Mouse (Mus musculus) MEL (cell line): ENCODE data around the gene Med16. TPM values are rescaled to one million over a fixed set of nuclear protein-coding genes. Genes with fewer than 3 reads are reported as not detected.

Experiments
- DNase-seq: peaks from one replicate; pipeline ENCODE4 v3.0.0; 2011; ENCODE audit warnings: low read depth, low spot score
- H3K27ac ChIP-seq: 2 replicates; pipeline ENCODE4 v1.5.1; 2012; ENCODE audit warnings: low read depth, mild to moderate bottlenecking, control low read depth, low read length, moderate library complexity; ENCODE audit not compliant: control insufficient read depth
- H3K27me3 ChIP-seq, 2 experiments: fragments of 150-350 bp in 1 of 2; sonication (generic) in 1 of 2; 2 replicates each; pipeline ENCODE4 v1.6.1; 2012; ENCODE audit warnings: low read length in 2 of 2, mild to moderate bottlenecking in 2 of 2, improper control_type of control experiment in 1 of 2, moderate library complexity in 1 of 2; ENCODE audit not compliant: insufficient read depth in 2 of 2, control insufficient read depth in 1 of 2
- H3K36me3 ChIP-seq, 2 experiments: 2 replicates each; pipeline ENCODE4 v1.6.1; 2012 to 2014; ENCODE audit warnings: low read length in 2 of 2, improper control_type of control experiment in 1 of 2, inconsistent platforms in 1 of 2, mild to moderate bottlenecking in 1 of 2; ENCODE audit not compliant: insufficient read depth in 2 of 2, control insufficient read depth in 1 of 2
- H3K4me1 ChIP-seq, 2 experiments: fragments of 150-350 bp in 1 of 2; sonication (generic) in 1 of 2; 2 replicates each; pipeline ENCODE4 v1.6.1; 2012; ENCODE audit warnings: low read length in 2 of 2, improper control_type of control experiment in 1 of 2, mild to moderate bottlenecking in 1 of 2; ENCODE audit not compliant: insufficient read depth in 2 of 2, control insufficient read depth in 1 of 2
- H3K4me3 ChIP-seq, 2 experiments: fragments of 150-350 bp in 1 of 2; sonication (generic) in 1 of 2; 2 replicates each; pipeline ENCODE4 v1.5.1; 2012; ENCODE audit warnings: low read depth in 2 of 2, low read length in 2 of 2, mild to moderate bottlenecking in 2 of 2, moderate library complexity in 2 of 2, control low read depth in 1 of 2, improper control_type of control experiment in 1 of 2; ENCODE audit not compliant: control insufficient read depth in 1 of 2, insufficient read depth in 1 of 2
- H3K79me2 ChIP-seq: 2 replicates; pipeline ENCODE4 v1.6.1; 2012; ENCODE audit warnings: mild to moderate bottlenecking, low read length, moderate library complexity; ENCODE audit not compliant: control insufficient read depth, poor library complexity, insufficient read depth
- H3K9ac ChIP-seq: 2 replicates; pipeline ENCODE4 v1.6.1; 2012; ENCODE audit warnings: low read depth, mild to moderate bottlenecking, control low read depth, low read length, moderate library complexity; ENCODE audit not compliant: control insufficient read depth, poor library complexity, severe bottlenecking
- H3K9me3 ChIP-seq: fragments of 150-350 bp; sonication (generic); replicated peaks from 2 replicates; pipeline ENCODE4 v1.6.1; 2012; ENCODE audit warnings: mild to moderate bottlenecking, low read length, improper control_type of control experiment, moderate library complexity; ENCODE audit not compliant: insufficient read depth
- BHLHE40 ChIP-seq: IDR thresholded peaks from 2 replicates; pipeline ENCODE4 v1.6.1; 2012; ENCODE audit warnings: low read depth, mild to moderate bottlenecking, inconsistent platforms, low read length, improper control_type of control experiment, borderline replicate concordance
- CHD2 ChIP-seq: IDR thresholded peaks from 2 replicates; pipeline ENCODE4 v1.6.1; 2011; ENCODE audit warnings: low read length, improper control_type of control experiment
- JUND ChIP-seq: IDR thresholded peaks from 2 replicates; pipeline ENCODE4 v1.6.1; 2011; ENCODE audit warnings: low read depth, mild to moderate bottlenecking, improper control_type of control experiment, low read length
- MEF2A ChIP-seq: IDR thresholded peaks from 2 replicates; pipeline ENCODE4 v1.6.1; 2014; ENCODE audit warnings: low read depth, mild to moderate bottlenecking, inconsistent platforms, low read length, improper control_type of control experiment; ENCODE audit not compliant: poor library complexity, insufficient replicate concordance, severe bottlenecking; ENCODE audit errors: extremely low read depth
- MXI1 ChIP-seq: IDR thresholded peaks from 2 replicates; pipeline ENCODE4 v1.6.1; 2011; ENCODE audit warnings: mild to moderate bottlenecking, low read depth, low read length, improper control_type of control experiment
- MYB ChIP-seq: IDR thresholded peaks from 2 replicates; pipeline ENCODE4 v1.6.1; 2011; ENCODE audit warnings: mild to moderate bottlenecking, low read depth, low read length, improper control_type of control experiment
- NELFE ChIP-seq: IDR thresholded peaks from 2 replicates; pipeline ENCODE4 v1.6.1; 2011; ENCODE audit warnings: low read depth, low read length, improper control_type of control experiment
- NRF1 ChIP-seq: IDR thresholded peaks from 2 replicates; pipeline ENCODE4 v1.6.1; 2014; ENCODE audit warnings: low read depth, mild to moderate bottlenecking, inconsistent platforms, low read length, improper control_type of control experiment, moderate library complexity; ENCODE audit not compliant: poor library complexity, insufficient read depth, severe bottlenecking
- POLR2A ChIP-seq, 2 experiments: IDR thresholded peaks; 2 replicates each; pipeline ENCODE4 v1.6.1; 2011 to 2012; ENCODE audit warnings: low read length in 2 of 2, mild to moderate bottlenecking in 2 of 2, control low read depth in 1 of 2, improper control_type of control experiment in 1 of 2, low read depth in 1 of 2, moderate library complexity in 1 of 2; ENCODE audit not compliant: control insufficient read depth in 1 of 2, insufficient read depth in 1 of 2, poor library complexity in 1 of 2
- POLR2AphosphoS2 ChIP-seq: IDR thresholded peaks from 2 replicates; pipeline ENCODE4 v1.6.1; 2011; ENCODE audit warnings: low read length, improper control_type of control experiment
- RCOR1 ChIP-seq: IDR thresholded peaks from 2 replicates; pipeline ENCODE4 v1.6.1; 2012; ENCODE audit warnings: low read depth, mild to moderate bottlenecking, inconsistent platforms, low read length, improper control_type of control experiment
- SMC3 ChIP-seq: IDR thresholded peaks from 2 replicates; pipeline ENCODE4 v1.6.1; 2011; ENCODE audit warnings: low read depth, low read length, improper control_type of control experiment
- TAL1 ChIP-seq: IDR thresholded peaks from 2 replicates; pipeline ENCODE4 v1.6.1; 2012; ENCODE audit warnings: mild to moderate bottlenecking, inconsistent platforms, low read length, moderate library complexity, mixed read lengths
- TBP ChIP-seq: IDR thresholded peaks from 2 replicates; pipeline ENCODE4 v1.8.0; 2011; ENCODE audit warnings: low read depth, low read length, improper control_type of control experiment
- ZKSCAN1 ChIP-seq: IDR thresholded peaks from 2 replicates; pipeline ENCODE4 v1.6.1; 2012; ENCODE audit warnings: low read depth, mild to moderate bottlenecking, inconsistent platforms, low read length, improper control_type of control experiment, moderate library complexity
- ZMIZ1 ChIP-seq: IDR thresholded peaks from 2 replicates; pipeline ENCODE4 v1.6.1; 2012; ENCODE audit warnings: low read depth, mild to moderate bottlenecking, inconsistent platforms, low read length, improper control_type of control experiment, moderate library complexity
- ZNF384 ChIP-seq: IDR thresholded peaks from 2 replicates; pipeline ENCODE4 v1.6.1; 2012; ENCODE audit warnings: low read depth, mild to moderate bottlenecking, inconsistent platforms, low read length, improper control_type of control experiment
- polyA plus RNA-seq, 2 experiments: library from polyadenylated mRNA; stranded (reverse) in 1 of 2; unstranded in 1 of 2; fragments of >175 nt in 1 of 2; fragments of >200 nt in 1 of 2; gene quantifications; 2 replicates each; pipeline versions ENCODE4 v1.2.1 to v1.2.4; 2012; ENCODE audit warnings: low replicate concordance in 2 of 2, low read depth in 1 of 2; ENCODE audit not compliant: insufficient read length in 2 of 2, insufficient read depth in 1 of 2, missing spikeins in 1 of 2
- total RNA-seq: library from RNA; depleted of rRNA; stranded (reverse); fragments of 300-350 nt; gene quantifications from 2 replicates; pipeline ENCODE4 v1.2.3, GENCODE M21; 2012

Gene Med16
- total and polyA plus RNA-seq, 3 experiments, result 17.3 to 41.2 TPM; not detected in 1

DNA sequence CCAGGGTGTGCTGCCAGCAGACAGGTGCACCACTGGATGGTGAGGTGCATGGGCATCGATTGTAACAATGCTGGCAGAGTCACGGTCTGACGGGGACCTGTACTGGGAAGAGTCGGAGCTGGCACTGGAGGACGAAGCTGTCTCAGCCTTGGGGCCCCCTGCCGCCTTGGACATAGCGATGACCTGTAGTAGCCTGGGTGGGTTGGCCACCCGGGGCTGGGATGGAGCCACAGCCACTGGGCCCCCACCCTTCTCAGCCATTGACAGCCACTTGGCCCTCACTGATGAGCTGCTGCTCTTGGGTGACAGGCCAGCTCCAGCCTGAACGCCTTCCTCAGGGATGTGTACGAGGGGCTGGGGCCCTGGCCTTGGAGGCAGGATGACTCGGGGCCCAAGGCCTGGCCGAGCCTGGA lies 43.5 kb downstream of the Med16 start:
- Histone ChIP-seq H3K9ac (no peak overlapping the region), H3K27ac (no peak overlapping the region), H3K79me2 (no peaks in the 10 kb centered on the region; the same call in 1 of the 2 replicates), H3K4me3 (no peak overlapping the region), H3K27me3 (no peaks in the 10 kb centered on the region), H3K36me3 (peaks cover 0 to 12% of the 10 kb centered on the region in 2 experiments; a peak in 2 of 4 replicates), H3K4me1 (no peaks in the 10 kb centered on the region), H3K9me3 (no peaks in the 10 kb centered on the region)
- no peak for DNase-seq
- TF ChIP-seq ZKSCAN1, result no peak
- peak; percentile 98 for TF ChIP-seq POLR2AphosphoS2

- H3K4me1 ChIP-seq, result no peaks in the 10 kb centered on the region
- TF ChIP-seq BHLHE40 (no peak), TAL1 (no peak), ZNF384 (no peak), MEF2A (no peak), ZMIZ1 (peak; percentile 67; the same call in 1 of the 2 replicates), POLR2A (IDR thresholded peaks at IDR 0.05; ENCODE audit: control insufficient read depth in 1 of 2, insufficient read depth in 1 of 2, low read depth in 1 of 2, low read length in 2 of 2, poor library complexity in 1 of 2) (peak in 1 of 2 experiments; percentile 69; a peak in 1 of 4 replicates), CHD2 (0 out of 2 replicates have a peak, but pooled peaks have one; percentile 8), NELFE (no peak), NRF1 (no peak), SMC3 (peak; percentile 9; the same call in 1 of the 2 replicates), RCOR1 (no peak), MYB (no peak), JUND (no peak), TBP (no peak), POLR2AphosphoS2 (no peak; the same call in 1 of the 2 replicates), MXI1 (0 out of 2 replicates have a peak, but pooled peaks have one; percentile 16)
- H3K27me3 ChIP-seq, result no peaks in the 10 kb centered on the region
- H3K9ac ChIP-seq, result no peak overlapping the region
- H3K36me3 ChIP-seq, result peaks cover 0 to 16% of the 10 kb centered on the region in 2 experiments; a peak in 2 of 4 replicates
- H3K27ac ChIP-seq, result no peak overlapping the region
- peak; percentile 68 for DNase-seq
- no peak overlapping the region for H3K4me3 ChIP-seq
- H3K79me2 ChIP-seq, result peaks cover 5% of the 10 kb centered on the region; the same call in 1 of the 2 replicates
- H3K9me3 ChIP-seq, result no peaks in the 10 kb centered on the region
Observed at GRCm38 (mm10) chr10:79864351-79865188, 44.2 kb downstream of the Med16 start.
